Mouse (Mus musculus): ENCODE results near the gene Lrfn2. TPM values are rescaled to one million over a fixed set of nuclear protein-coding genes. Genes with fewer than 3 reads are reported as not detected.

The Lrfn2 gene
- polyA plus RNA-seq, 1 experiment from 2014 or later, result not detected

GRCm38 (mm10) chr17:48971296-48971695, 39.1 kb downstream of the Lrfn2 start:
- no peaks in the 10 kb centered on the region for H3K27me3 ChIP-seq
- in situ Hi-C loops (cut with MboI; ENCODE audit: low pct_unique_long_range_greater_than_20kb), result no loop called here
- no peak for DNase-seq (ENCODE audit: low read depth, low spot score)
- ATAC-seq, result no peak
- TF ChIP-seq CTCF (IDR thresholded peaks at IDR 0.05), result no peak
- ChIA-PET POLR2A (no interaction called here), CTCF (interaction anchor here (0.6 kb wide), 1 partner anchor 353 kb away, joined by 3 read pairs; no protein-coding TSS in a partner anchor)

- CTCF ChIA-PET, result no interaction called here
- ATAC-seq (no peak), DNase-seq (ENCODE audit: low read depth, low spot score) (no peak)
- POLR2A ChIA-PET, result no interaction called here
- H3K27me3 ChIP-seq, result no peaks in the 10 kb centered on the region
- TF ChIP-seq CTCF (IDR thresholded peaks at IDR 0.05), result no peak
- in situ Hi-C loops (cut with MboI; ENCODE audit: low pct_unique_long_range_greater_than_20kb), result no loop called here
These were observed 40.7 kb downstream of the Lrfn2 start for GRCm38 (mm10) chr17:48972866-48973265.

- in situ Hi-C loops (cut with MboI; ENCODE audit: low pct_unique_long_range_greater_than_20kb), result no loop called here
- H3K27me3 ChIP-seq, result no peaks in the 10 kb centered on the region
- CTCF ChIA-PET, result no interaction called here
- TF ChIP-seq CTCF (IDR thresholded peaks at IDR 0.05), result no peak
- DNase-seq (ENCODE audit: low read depth, low spot score), result no peak
- POLR2A ChIA-PET, result no interaction called here
- ATAC-seq, result no peak
These were observed 41.2 kb downstream of the Lrfn2 start for GRCm38 (mm10) chr17:48973394-48973793.

GRCm38 (mm10) chr17:48975055-48975454, 42.9 kb downstream of the Lrfn2 start:
- POLR2A ChIA-PET, result no interaction called here

GRCm38 (mm10) chr17:48976611-48977022, 44.4 kb downstream of the Lrfn2 start:
- no peak for TF ChIP-seq CTCF (IDR thresholded peaks at IDR 0.05)
- ChIA-PET POLR2A (no interaction called here), CTCF (no interaction called here)
- no peaks in the 10 kb centered on the region for H3K27me3 ChIP-seq
- in situ Hi-C loops (cut with MboI; ENCODE audit: low pct_unique_long_range_greater_than_20kb), result no loop called here
- DNase-seq (ENCODE audit: low read depth, low spot score) (no peak), ATAC-seq (no peak)

More at GRCm38 (mm10) chr17:48975055-48975454, 42.9 kb downstream of the Lrfn2 start:
- no peak for TF ChIP-seq CTCF (IDR thresholded peaks at IDR 0.05)
- DNase-seq (ENCODE audit: low read depth, low spot score) (no peak), ATAC-seq (no peak)
- H3K27me3 ChIP-seq, result no peaks in the 10 kb centered on the region
- in situ Hi-C loops (cut with MboI; ENCODE audit: low pct_unique_long_range_greater_than_20kb), result no loop called here
- CTCF ChIA-PET, result no interaction called here

GRCm38 (mm10) chr17:48995256-48995993, 63.2 kb downstream of the Lrfn2 start:
- in situ Hi-C loops (cut with MboI; ENCODE audit: low pct_unique_long_range_greater_than_20kb), result no loop called here
- DNase-seq (ENCODE audit: low read depth, low spot score), result no peak
- CTCF ChIA-PET, result no interaction called here
- POLR2A ChIA-PET, result no interaction called here
- H3K27me3 ChIP-seq, result no peaks in the 10 kb centered on the region
- no peak for TF ChIP-seq CTCF (IDR thresholded peaks at IDR 0.05)
- no peak for ATAC-seq

- H3K27me3 ChIP-seq, result no peaks in the 10 kb centered on the region
- ATAC-seq (no peak), DNase-seq (ENCODE audit: low read depth, low spot score) (no peak)
- ChIA-PET POLR2A (no interaction called here), CTCF (interaction anchor here (1.9 kb wide), 1 partner anchor 11 kb away, joined by 5 read pairs; no protein-coding TSS in a partner anchor)
- no peak for TF ChIP-seq CTCF (IDR thresholded peaks at IDR 0.05)
- in situ Hi-C loops (cut with MboI; ENCODE audit: low pct_unique_long_range_greater_than_20kb), result no loop called here
These were observed 67.5 kb downstream of the Lrfn2 start for GRCm38 (mm10) chr17:48999463-49000227.

GRCm38 (mm10) chr17:49009384-49010073, 77.3 kb downstream of the Lrfn2 start:
- no peak for TF ChIP-seq CTCF (IDR thresholded peaks at IDR 0.05)
- no peaks in the 10 kb centered on the region for H3K27me3 ChIP-seq
- POLR2A ChIA-PET, result no interaction called here
- in situ Hi-C loops (cut with MboI; ENCODE audit: low pct_unique_long_range_greater_than_20kb), result no loop called here
- ATAC-seq, result no peak
- CTCF ChIA-PET, result interaction anchor here (1.8 kb wide), 1 partner anchor 10 kb away, joined by 5 read pairs; no protein-coding TSS in a partner anchor
- DNase-seq (ENCODE audit: low read depth, low spot score), result no peak

GRCm38 (mm10) chr17:49013876-49014600, 81.9 kb downstream of the Lrfn2 start:
- ATAC-seq (no peak), DNase-seq (ENCODE audit: low read depth, low spot score) (no peak)
- ChIA-PET CTCF (no interaction called here), POLR2A (no interaction called here)
- no peak for TF ChIP-seq CTCF (IDR thresholded peaks at IDR 0.05)
- H3K27me3 ChIP-seq, result no peaks in the 10 kb centered on the region
- in situ Hi-C loops (cut with MboI; ENCODE audit: low pct_unique_long_range_greater_than_20kb), result no loop called here

- TF ChIP-seq CTCF (IDR thresholded peaks at IDR 0.05), result no peak
- DNase-seq (ENCODE audit: low read depth, low spot score) (no peak), ATAC-seq (no peak)
- in situ Hi-C loops (cut with MboI; ENCODE audit: low pct_unique_long_range_greater_than_20kb), result no loop called here
- CTCF ChIA-PET, result no interaction called here
- H3K27me3 ChIP-seq, result no peaks in the 10 kb centered on the region
- POLR2A ChIA-PET, result no interaction called here
These were observed 83.2 kb downstream of the Lrfn2 start for GRCm38 (mm10) chr17:49015368-49015767.

Data from Patski (cell line).